Mouse (Mus musculus) adrenal gland, postnatal 36 days (tissue): ENCODE measurements around the gene Scml4. TPM values are rescaled to one million over a fixed set of nuclear protein-coding genes. Genes with fewer than 3 reads are reported as not detected.

Source experiments
- DNase-seq, 2 experiments: peaks; one replicate each; pipeline ENCODE4 v3.0.0; 2021; ENCODE audit warnings: mixed read lengths in 1 of 2
- total RNA-seq, 2 experiments: library from RNA; stranded (reverse); gene quantifications; 2 replicates each; pipeline ENCODE4 v1.2.3; 2021

The Scml4 gene
- total RNA-seq, 2 experiments from 2014 or later: 2.4 to 4.1 TPM

DNA sequence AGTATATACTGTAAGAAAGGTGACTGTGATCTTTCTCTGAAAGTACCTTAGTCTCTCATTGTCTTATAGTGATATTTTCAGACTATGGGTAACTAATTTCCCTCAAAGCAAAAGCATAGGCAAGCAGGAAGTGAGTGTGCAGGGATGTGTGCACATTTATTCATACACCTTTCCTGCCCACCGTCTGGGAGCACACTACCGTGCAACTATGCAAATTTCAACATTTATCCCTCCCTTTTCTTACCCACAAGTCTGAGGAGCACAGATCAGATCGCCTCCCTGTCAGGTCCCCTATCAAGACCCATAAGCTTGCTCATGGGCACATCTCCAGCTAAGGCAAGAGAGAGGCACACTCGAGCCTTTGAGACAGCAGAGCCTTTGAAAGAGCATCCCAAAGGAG, 41.2 kb downstream of the Scml4 start:
- DNase-seq: no peak

DNA sequence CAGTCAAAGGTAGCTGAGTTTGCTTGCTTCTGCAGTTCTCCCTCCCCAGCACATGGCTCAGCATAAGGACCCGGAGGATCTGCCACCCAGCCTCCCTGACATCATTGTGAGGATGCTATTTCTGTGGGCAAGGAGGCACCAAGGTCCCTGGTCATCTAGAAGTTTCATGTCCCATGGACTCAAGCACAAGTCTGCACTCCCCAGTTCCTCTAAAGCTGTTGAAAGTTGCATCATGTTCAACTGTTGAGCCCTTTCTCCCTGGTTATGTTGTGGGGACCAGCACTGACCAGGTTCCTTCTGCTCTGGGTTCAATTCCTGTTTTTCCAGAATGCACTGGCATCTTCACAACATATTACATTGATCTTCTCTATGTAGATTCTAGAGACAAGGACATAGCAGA, 42.9 kb downstream of the Scml4 start:
- no peak for DNase-seq

DNA sequence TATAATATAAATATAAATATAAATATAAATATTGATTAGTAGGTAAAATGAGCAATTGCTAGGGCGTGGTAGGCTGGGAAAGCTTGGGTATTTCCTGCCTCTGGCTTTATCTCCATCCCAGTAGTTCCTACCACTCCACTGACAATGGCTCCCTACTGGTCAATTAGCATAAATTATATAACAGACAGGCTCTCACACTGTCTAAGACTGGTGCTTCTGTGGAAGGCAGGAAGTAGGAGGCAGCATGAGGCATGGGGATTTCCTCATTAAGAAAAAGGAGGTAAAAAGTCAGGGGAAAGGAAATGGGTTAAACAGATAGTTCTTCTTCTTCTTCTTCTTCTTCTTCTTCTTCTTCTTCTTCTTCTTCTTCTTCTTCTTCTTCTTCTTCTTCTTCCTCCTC, 48.4 kb downstream of the Scml4 start:
- no peak for DNase-seq

DNA sequence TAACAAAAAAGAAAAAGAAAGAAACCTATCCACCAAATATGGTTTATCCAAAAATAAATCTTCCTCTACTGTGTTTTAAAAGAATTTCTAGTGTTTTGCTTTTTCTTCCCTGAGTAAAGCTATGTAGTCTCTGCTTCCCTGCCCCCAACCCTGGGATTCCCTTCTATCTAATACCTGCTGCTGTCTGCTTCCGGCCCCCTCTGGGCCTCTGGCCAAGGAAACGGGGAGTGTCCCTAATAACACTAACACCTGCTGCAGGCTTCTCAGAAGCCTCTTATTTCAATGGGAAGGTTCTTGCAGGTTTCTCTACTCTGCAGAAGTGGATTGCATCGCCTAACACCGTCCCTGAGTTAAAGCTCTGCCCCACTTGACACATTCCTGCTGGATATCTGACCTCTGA, 50.4 kb downstream of the Scml4 start:
- DNase-seq: no peak

DNA sequence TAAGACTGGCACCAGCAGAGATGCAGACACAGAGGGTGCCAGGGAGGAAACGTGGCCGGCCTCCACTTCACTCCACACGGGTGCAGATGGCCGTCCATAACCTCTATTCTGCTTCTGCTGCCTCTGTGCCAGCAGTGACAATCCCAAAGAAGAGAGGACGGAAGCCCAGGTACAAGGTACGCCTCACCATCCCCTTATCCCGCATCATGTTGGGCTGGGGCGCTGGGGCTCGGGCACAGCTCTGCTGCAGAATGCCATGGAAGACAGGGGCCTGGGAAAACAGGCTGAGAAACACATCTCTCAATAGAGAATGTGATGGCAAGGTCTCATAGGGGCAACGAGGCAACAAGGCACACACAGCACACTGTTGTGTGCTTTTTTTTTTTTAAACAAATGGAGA, 51.9 kb downstream of the Scml4 start:
- no peak for DNase-seq

DNA sequence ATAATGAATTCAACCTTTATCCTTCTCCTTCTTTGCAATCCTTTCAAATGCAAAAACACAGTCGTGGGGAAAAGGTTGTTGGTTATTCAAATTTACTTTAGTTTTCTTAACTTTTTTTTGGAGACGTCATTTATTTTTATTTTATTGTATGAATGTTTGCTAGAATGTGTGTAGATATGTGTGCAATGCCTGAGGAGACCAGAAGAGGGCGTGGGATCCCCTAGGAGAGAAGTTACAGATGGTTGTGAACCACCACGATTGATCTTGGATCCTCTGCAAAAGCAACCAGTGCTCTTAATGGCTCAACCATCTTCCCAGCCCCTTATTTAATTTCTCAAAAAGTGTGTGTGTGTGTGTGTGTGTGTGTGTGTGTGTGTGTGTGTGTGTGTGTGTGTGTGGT, 53.0 kb downstream of the Scml4 start:
- no peak for DNase-seq

DNA sequence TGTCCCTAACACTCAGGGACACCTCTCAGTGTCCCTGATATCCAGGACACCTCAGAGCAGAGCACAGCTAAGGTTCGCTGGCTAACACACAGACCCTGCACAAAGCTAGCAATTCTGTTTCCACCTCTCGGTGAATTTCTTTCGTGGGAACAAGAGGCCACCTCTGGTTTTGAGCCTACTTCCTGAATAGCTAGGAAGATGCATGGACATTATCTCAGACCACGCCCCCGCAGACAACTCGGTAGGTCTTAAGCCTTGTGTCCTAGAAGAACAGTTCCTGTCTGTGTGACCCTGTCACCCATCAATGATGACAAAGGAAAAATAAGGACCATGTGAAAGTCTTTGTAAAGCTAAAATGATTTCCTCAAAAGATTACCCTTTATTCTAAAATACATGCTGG, 54.0 kb downstream of the Scml4 start:
- DNase-seq: no peak

DNA sequence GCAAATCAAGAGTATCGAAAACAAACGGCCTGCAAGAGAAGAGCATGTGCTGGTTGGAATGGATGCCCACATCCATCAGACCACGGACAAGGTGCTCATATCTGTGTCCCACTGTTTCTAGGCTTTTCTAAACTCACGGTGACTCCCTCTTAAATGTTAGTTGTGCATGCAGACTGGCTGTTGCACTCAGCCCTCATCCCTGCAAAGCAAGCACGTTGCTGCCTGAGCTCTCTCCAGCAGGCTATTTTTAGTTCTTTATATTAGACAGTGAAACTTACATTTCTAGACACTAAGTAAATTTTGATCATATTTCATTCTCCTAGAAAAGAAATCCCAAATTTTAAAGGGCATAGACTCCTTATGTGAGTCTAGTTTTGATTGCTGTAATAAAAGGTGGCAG, 57.2 kb downstream of the Scml4 start:
- no peak for DNase-seq

DNA sequence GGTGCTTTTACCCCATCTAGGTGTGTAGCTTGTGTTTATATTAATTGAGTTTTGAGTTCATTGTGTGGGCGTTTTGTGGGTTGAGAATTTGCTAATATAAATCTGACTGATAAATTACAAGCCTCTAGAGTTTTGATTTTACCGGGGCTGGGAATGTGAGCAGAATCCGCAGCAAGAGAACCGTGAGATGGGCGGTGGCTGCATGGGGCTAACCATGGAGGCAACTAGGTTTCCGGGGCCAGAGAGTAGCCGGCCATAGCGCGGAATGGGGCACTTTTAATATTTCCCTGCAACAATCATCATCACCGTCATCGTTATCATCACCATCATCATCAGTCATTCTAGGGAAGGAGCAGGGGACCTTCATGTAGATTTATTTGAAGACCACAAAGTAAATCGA, 59.6 kb downstream of the Scml4 start:
- no peak for DNase-seq

DNA sequence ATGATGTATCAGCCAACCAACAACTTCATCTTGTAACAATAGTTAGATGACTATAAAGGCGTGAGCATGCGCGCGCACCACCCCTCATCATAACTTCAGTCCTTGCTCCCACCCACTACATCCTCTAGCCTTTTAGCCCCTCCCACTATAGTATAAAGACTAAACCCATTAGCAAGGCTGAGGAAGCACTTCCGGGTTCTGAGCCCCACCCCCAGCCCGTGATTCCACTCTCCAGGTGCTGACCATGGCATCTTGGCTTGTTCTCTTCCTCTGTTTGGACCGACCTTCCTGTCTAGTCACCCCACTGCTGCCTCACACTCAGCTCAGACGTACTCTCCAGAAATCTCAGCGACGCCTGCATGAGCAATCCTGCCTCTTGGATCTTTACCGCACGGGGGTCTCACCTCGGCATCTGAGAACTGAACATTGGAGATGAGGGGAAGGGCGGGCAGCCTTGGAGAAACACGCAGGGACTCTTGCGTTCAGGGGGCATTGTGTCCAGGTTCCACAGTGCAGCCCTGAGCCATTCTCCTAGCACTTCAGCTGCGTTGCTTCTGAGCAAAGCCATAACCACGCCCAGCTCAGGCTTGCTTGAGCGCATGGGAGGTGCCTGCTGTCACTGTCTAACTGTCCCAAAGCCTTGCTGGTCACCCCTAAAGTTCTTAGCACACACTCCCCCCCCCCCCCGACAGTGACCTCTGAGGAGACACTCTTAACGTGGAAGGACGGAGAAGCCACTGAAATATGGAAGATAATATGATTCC, 65.1 kb downstream of the Scml4 start:
- no peak for DNase-seq

DNA sequence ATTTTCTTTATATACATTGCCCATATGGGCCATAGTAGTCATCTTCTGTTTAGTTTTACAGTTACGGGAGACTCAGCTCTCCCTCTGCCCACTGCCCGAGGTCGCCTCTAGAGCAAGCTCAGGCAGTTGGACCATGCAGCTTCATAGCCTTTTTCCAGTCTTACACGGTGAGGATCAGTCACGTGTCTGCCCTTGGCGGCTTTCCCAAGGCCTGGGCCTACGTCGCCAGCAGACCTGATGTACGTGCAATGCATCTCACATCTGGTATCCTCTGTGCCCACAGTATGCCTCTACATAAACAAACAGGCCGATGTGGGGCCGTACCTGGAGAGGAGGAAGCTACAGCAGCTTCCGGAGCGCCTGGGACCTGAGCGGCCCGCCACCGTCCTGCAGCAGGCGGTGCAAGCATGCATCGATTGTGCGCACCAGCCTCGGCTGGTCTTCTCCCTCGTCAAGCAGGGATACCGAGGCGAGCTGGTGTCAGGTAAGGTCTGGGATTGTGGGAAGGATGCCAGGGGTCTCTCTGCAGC, 70.0 kb downstream of the Scml4 start:
- DNase-seq: peak; percentile 76

DNA sequence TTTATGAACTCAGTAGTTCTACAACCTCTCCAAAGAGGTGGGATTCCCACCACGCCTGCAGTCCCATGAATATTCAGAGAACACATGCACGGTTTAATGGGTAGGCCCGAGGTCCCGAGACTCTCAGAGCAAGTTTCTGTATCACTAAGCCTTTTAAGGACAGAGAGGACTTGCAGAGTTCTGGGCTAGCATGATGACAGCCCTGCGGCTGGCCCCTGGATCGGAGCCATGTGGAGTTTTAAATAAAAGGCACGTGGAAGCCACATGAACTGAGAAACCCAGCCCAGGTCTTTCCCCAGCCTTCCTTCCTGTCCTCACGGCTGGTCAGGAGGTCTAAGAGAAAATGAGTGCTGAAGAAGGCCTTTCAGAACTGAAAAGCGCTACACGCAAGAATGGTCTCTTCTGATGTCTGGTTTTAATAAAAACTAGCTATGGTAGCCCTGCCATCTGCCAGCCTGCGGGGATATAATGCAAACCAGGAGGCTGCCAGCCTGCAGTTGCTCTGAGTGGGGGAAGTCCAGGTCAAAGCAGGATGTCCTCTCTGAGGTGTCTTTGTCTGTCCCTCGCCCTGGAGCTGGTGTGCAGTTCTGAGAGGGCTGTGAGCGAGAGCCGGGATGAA, 72.8 kb downstream of the Scml4 start:
- no peak for DNase-seq

DNA sequence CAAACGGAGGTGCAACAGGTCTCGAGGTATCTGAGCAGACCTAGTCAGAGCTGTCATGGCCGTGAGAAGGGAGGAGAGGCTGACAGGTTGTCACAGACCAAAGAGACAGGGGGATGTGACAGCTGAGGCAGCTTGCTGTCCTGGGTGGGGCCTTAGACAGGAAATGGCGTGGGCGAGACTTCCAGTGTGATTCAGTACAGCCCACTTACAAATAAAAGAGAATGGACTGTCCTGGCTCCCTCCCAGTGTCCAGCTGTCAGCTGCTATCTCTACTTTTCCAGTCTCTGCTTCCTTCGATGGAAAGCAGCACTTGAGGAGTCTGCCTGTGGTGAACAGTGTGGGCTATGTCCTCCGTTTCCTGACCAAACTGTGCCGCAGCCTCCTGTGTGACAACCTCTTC, 74.5 kb downstream of the Scml4 start:
- DNase-seq: no peak

DNA sequence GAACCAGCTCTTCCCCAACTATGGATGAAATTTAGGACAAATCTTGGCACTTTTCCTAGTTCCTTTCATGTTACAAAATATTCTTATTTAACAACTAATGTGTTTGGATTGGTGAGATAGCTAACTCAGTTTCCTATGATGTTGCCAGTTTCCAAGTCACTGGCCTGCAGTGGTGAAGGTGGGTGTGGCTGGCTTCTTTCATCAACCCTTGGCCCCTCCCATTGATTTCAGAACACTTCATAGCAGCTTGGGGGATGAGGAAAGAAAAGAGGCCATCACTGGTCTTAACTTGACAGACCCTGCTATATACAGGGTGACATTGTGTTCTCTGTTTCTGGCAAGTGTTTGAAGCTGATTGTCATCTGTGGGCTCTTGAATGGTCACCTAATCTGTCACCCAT, 76.0 kb downstream of the Scml4 start:
- no peak for DNase-seq

DNA sequence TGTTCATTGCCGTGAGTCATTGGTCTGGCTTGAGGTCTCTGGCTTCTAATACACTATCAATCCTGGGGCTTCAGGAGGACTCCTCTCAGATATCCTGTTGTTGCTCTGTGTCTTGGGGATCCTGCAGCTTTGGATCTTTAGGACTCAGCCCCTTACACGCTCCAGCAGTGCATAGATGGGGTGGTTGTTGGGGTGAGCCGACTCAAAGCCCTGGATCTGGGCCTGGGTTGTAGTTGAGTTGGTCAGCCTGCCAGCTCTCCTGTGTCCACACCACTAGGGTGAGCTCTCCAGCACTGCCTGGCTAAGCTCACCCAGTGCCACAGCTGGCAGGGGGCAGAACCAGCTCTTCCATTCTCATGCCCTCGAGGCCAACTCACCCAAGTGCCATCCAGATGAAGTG, 78.2 kb downstream of the Scml4 start:
- DNase-seq: no peak

DNA sequence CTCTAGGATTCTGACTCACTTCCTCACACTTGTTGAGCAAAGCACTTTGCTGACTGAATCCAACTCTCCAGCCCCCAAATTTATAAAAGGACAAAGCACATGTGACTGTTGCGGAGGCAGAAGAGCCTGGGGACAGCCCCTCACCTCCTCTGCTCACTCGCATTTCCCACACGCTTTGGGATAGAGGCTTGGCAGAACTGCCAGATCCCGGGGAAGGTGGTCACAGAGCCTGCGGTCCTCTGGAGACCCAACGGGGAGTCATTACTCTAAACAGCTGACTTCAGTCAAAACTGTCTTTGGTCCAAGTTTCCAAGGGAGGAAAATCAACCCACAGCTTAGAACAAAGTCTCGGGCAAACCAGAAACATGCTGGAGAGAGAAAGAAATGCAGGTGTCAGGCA, 79.5 kb downstream of the Scml4 start:
- DNase-seq: no peak

DNA sequence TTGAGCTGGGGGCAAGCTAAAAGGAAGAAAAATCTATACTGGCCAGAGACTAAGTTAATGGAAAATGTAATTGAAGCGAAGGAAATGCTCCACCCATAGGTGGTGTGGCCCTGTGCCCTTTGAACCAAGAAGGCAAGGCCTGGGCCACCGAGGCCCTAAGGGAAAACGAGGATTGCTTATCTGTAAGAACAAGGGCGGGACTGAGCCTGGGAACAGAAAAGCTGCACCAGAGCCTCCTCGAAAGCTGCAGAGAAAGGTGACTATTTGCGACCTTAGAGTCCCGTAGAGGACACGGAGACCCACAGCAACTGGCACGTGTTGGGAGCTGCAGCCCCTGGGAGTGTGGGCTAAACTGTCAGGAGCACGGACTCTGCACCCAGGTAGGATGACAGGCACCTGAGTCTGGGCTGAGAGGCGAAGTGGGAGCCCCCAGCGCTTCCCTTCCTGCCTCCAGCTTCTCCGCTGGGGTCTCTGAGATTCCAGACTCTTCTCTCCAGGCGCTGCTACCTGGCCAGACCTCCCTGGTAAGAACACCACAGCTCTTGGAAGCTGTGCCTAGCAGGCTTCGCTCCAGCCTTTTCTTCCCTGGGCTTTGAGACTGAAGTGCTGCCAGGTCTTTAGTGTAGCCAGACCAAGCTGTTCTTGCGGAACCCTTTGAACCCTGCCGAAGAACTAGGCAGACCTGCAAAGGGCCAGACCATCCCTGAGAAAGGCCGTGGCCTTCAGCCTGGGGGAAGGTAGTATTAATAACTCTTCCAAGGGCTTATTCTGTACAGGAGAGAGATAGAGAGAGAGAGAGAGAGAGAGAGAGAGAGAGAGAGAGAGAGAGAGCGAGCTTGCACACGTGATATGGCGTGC, 80.3 kb downstream of the Scml4 start:
- DNase-seq: peak; percentile 24 to 62

DNA sequence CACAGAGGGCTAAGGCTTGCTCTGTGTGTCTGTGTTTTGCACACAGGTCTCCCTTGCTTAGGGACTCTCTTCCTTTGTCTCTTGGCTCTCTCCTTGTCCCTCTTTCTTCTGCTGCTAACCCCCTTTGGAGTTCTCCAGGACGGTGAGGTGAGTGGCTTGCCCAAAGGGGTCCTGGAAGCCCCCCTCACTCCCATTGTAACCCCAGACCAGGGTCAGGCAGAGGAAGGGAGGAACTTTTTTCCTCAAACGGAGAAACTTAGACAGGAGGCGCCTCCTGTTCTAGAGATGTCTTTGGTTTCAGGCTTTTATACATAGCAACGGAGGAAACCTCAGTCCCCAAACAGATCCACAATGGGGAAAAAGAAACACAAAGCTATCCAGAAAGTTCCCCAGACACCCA, 81.1 kb downstream of the Scml4 start:
- no peak for DNase-seq

DNA sequence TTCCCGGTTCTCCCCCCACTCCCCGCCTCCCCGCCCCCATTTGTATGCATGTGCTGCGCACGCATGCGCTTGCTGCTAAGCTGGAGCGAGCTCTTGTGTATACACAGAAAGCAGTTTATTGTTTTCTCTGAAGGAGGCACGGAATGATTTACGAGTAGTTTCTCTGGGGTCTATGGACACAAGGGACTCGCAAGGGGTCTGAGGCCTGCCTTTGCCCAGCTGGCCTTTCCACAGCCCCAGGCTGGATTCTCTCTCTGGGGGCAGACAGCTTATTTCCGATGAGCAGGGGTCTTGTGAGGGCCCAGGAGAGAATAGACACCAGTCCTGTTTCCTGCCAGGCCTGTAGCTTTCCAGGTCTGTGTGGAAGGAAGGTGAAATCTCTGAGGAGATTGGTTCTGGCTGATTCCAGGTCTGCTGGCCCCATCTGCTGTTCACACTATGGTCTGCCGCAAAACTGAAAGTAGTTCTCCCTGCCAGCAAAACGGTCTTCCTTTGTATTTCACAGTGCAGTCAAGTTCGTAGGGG, 81.6 kb downstream of the Scml4 start:
- peak; percentile 53 to 70 for DNase-seq

DNA sequence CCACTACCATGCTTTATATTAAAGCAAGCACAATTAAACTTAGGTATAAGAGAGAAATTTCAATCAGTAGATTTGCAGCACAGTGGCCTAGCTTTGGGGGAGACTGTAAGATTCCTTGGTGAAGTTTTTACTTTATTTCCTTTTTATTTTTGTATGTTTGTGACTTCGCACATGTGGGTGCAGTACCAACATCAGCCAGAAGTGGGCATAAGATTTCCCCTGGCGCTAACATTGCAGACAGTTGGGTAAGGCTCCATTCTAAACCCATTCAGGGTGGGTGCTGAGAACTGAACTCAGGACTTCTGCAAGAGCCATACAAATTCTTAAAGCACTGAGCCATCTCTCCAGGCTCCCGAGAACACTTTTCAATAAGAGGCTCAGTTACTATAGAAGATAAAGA, 82.1 kb downstream of the Scml4 start:
- DNase-seq: no peak

DNA sequence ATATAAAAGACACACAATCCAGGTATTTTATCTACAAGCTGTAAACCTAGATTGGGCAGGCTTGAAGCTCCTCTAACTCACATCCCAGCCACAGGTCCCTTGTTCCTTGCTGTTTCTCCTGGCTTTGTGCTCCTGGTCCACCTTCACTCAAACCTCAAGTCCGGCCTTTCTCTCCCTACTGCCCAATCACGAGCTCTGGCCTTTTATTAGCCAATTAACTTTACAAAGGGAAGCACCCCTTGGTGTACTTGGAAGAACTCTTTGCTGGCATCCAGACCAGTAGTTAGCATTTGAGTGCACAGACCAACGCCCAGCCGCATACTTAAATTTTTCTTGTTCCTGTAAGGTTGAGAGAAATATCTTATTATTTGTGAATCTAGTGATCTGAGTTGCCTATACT, 85.1 kb downstream of the Scml4 start:
- DNase-seq: no peak

DNA sequence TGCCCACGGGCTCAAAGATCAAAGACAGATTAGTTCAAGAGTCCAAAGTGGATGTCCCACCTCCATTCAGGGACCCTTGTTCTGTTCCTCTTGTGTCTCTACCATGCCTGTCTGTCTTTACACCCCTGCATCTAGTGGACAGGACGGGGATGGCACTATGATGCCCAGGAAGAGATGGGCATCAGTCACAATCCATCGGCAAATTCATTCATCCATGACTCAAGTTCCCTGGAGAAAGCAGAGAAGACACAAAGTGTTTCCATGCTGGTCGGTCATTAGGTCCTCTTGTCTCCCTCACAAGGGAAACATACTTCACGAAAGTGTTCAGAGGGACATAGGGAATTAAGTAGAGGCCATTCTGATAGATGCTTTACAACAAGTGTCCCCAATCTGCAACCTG, 87.2 kb downstream of the Scml4 start:
- DNase-seq: no peak

DNA sequence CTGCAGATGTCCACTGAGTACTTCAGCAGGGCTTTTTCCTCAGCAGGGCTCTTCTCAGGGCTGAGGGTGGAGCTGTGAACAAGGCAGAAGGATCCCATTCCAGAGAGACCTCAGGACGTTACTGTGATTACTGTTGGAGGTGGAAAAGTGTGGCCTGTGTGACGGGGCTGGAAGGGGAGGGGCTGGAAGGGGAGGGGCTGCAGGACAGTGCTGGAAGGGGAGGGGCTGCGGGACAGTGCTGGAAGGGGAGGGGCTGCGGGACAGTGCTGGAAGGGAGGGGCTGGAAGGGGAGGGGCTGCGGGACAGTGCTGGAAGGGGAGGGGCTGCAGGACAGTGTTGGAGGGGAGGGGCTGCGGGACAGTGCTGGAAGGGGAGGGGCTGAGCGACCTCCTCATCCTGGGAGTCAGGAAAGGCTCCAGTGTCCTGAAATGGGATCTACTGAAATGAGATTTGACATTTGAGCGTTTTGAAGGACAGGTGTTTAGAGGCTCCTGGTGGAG, 90.1 kb downstream of the Scml4 start:
- DNase-seq: peak; percentile 51 to 66
